Mouse (Mus musculus) limb, embryonic 11.5 days (tissue): Measurements from ENCODE around the gene Cer1. TPM values are rescaled to one million over a fixed set of nuclear protein-coding genes. Genes with fewer than 3 reads are reported as not detected.

ENCODE experiments used
- ATAC-seq: fragments of 200-750 bp; cut with Nextera tagmentation; 2 replicates; pipeline ENCODE4 v1.8.0; 2017; ENCODE audit warnings: low read depth; ENCODE audit not compliant: insufficient number of reproducible peaks, low FRiP score, low TSS enrichment
- DNase-seq: peaks from one replicate; pipeline ENCODE4 v3.0.0-alpha.2; 2015; ENCODE audit warnings: low spot score
- H3K27ac ChIP-seq: fragments of 300-500 bp; sonication (generic); replicated peaks from 2 replicates; pipeline ENCODE4 v1.5.1; 2014; ENCODE audit warnings: low read depth, mild to moderate bottlenecking, low read length
- H3K27me3 ChIP-seq: fragments of 300-500 bp; sonication (generic); 2 replicates; pipeline ENCODE4 v1.6.1; 2014; ENCODE audit warnings: mild to moderate bottlenecking, low read length, mixed read lengths; ENCODE audit not compliant: control insufficient read depth, insufficient read depth
- H3K36me3 ChIP-seq: fragments of 300-500 bp; sonication (generic); 2 replicates; pipeline ENCODE4 v1.6.1; 2014; ENCODE audit warnings: mild to moderate bottlenecking, low read length, moderate library complexity, mixed read lengths; ENCODE audit not compliant: control insufficient read depth, insufficient read depth
- H3K4me1 ChIP-seq: fragments of 300-500 bp; sonication (generic); 2 replicates; pipeline ENCODE4 v1.6.1; 2014; ENCODE audit warnings: low read length, mixed read lengths; ENCODE audit not compliant: control insufficient read depth, insufficient read depth
- H3K4me2 ChIP-seq: fragments of 300-500 bp; sonication (generic); 2 replicates; pipeline ENCODE4 v1.6.1; 2014; ENCODE audit warnings: low read depth, mild to moderate bottlenecking, moderate library complexity; ENCODE audit not compliant: severe bottlenecking
- H3K4me3 ChIP-seq: fragments of 300-500 bp; sonication (generic); 2 replicates; pipeline ENCODE4 v1.5.1; 2014; ENCODE audit warnings: low read depth, low read length
- H3K9ac ChIP-seq: fragments of 300-500 bp; sonication (generic); 2 replicates; pipeline ENCODE4 v1.6.1; 2014; ENCODE audit warnings: mild to moderate bottlenecking, low read length
- H3K9me3 ChIP-seq: fragments of 300-500 bp; sonication (generic); 2 replicates; pipeline ENCODE4 v1.6.1; 2016; ENCODE audit warnings: low read length; ENCODE audit not compliant: control insufficient read depth
- WGBS: fragments of 180-500 bp; shearing (Covaris S2); extraction: QIAGEN DNeasy Blood & Tissue Kit; methylation state at CpG from one replicate; pipeline ENCODE4 v1.1.7; 2014; 5-methylcytosine and 5-hydroxymethylcytosine counted together
- polyA plus RNA-seq: library from polyadenylated mRNA; unstranded; fragments of >200 nt; fragmentation: Nextera tagmentation; extraction: Ambion mirVana; gene quantifications from 2 replicates; pipeline ENCODE4 v1.2.1, GENCODE M21; 2014

Cer1 gene
- polyA plus RNA-seq, 1 experiment from 2014 or later, result 0.21 TPM

- Histone ChIP-seq H3K9ac (no peak overlapping the region), H3K4me2 (no peak overlapping the region), H3K4me1 (no peaks in the 10 kb centered on the region), H3K36me3 (no peaks in the 10 kb centered on the region), H3K9me3 (no peaks in the 10 kb centered on the region), H3K27ac (no peak overlapping the region), H3K4me3 (no peak overlapping the region), H3K27me3 (no peaks in the 10 kb centered on the region)
- no peak for ATAC-seq
- 72% methylated on average over 7 of the region's 7 CpGs for WGBS
- DNase-seq, result no peak
Measured at GRCm38 (mm10) chr4:82915576-82915975, 30.6 kb upstream of the Cer1 start.

DNA sequence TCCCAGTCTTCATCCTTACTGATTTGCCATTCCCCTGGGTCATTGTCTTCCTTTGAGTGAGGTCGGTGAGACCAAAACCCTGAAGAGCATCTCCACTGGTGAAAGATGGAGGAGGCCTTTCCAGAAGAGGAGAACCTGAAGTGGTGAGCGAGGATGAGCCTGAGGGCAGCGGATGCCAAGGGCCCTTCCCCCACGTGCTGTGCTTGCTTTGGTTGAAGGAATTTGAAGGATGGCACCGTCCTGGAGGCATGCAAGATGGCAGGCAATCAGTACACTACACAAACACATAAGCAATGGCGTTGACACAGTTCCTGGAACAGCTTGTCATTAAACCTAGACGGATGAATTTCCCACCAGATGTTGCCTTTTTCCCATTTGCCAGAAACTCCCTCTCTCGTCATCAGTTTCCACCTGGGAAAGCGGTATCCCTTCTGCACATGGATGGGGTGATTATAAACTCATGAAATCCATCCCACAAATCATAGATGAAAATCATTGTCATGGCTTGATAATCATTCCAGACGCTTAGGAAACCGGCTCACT lies 29.7 kb upstream of the Cer1 start:
- Histone ChIP-seq H3K4me2 (no peak overlapping the region), H3K4me1 (no peaks in the 10 kb centered on the region), H3K9ac (no peak overlapping the region), H3K9me3 (no peaks in the 10 kb centered on the region), H3K36me3 (no peaks in the 10 kb centered on the region), H3K4me3 (no peak overlapping the region), H3K27me3 (no peaks in the 10 kb centered on the region), H3K27ac (no peak overlapping the region)
- no peak for ATAC-seq
- DNase-seq, result no peak
- 77% methylated on average over 11 of the region's 11 CpGs for WGBS

- 64% methylated on average over 10 of the region's 10 CpGs for whole genome bisulfite sequencing
- H3K4me3 ChIP-seq, result no peak overlapping the region
- no peaks in the 10 kb centered on the region; the same call in 1 of the 2 replicates for H3K36me3 ChIP-seq
- no peak overlapping the region for H3K9ac ChIP-seq
- ATAC-seq (no peak), DNase-seq (no peak)
- H3K4me2 ChIP-seq, result no peak overlapping the region
- no peak overlapping the region for H3K27ac ChIP-seq
- no peaks in the 10 kb centered on the region for H3K27me3 ChIP-seq
- no peaks in the 10 kb centered on the region for H3K9me3 ChIP-seq
- H3K4me1 ChIP-seq, result peaks cover 8% of the 10 kb centered on the region
Measured at GRCm38 (mm10) chr4:82895227-82895626, 10.3 kb upstream of the Cer1 start.

DNA sequence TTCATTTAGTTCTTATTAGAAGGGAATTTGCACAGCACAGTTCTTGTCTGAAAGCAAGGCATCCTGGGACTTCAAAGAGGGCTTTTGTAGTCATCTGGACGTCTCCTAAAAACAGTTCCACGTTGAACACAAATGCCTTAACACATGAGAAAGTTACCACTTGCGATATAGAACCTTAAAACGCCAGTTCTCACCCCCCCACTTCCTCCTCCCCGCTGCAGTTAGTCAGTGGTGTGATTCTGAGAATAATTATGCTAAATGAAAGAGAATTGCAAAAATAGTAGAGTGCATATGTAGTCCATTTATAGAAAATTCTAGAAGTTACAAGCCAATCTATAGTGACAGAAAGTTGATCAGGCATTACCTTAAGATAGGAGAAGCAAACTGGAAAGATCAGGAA lies 7.3 kb upstream of the Cer1 start:
- no peak for DNase-seq
- Histone ChIP-seq H3K27ac (peak overlapping the region; percentile 79), H3K27me3 (no peaks in the 10 kb centered on the region), H3K4me2 (no peak overlapping the region), H3K4me3 (no peak overlapping the region), H3K9me3 (no peaks in the 10 kb centered on the region), H3K4me1 (peaks cover 12% of the 10 kb centered on the region), H3K36me3 (no peaks in the 10 kb centered on the region), H3K9ac (no peak overlapping the region)
- WGBS, result 64% methylated on average over 5 of the region's 5 CpGs
- no peak for ATAC-seq

DNA sequence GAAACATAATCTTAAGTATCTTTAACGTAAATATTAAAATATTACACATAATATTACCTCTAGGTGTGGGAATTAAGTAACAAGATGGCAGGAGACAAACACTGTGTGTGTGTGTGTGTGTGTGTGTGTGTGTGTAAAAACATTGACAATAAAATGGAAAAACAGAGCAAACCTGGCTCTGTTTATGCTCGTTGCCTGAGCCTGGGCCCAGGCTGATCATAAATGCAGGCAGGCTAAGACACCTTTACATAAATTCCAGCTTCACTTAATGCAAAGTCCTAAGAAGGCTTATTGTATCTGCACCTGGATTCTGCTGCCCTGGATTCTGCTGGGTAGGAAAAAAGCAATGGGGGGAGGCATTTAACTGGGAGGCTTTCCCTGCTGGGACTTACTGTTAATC lies 6.6 kb upstream of the Cer1 start:
- H3K27ac ChIP-seq, result peak overlapping the region; percentile 79

GRCm38 (mm10) chr4:82891049-82891448 lies 6.1 kb upstream of the Cer1 start:
- no peaks in the 10 kb centered on the region for H3K9me3 ChIP-seq
- H3K9ac ChIP-seq, result no peak overlapping the region; the same call in 1 of the 2 replicates
- H3K27ac ChIP-seq, result peak overlapping the region; percentile 87
- ATAC-seq, result peak; percentile 75
- H3K4me1 ChIP-seq, result peaks cover 14% of the 10 kb centered on the region
- WGBS, result 39% methylated on average over 7 of the region's 7 CpGs
- peak; percentile 67 for DNase-seq
- peak overlapping the region; percentile 12; the same call in 1 of the 2 replicates for H3K4me2 ChIP-seq
- H3K27me3 ChIP-seq, result no peaks in the 10 kb centered on the region
- no peaks in the 10 kb centered on the region for H3K36me3 ChIP-seq
- H3K4me3 ChIP-seq, result no peak overlapping the region

More for the DNA sequence above, 6.6 kb upstream of the Cer1 start:
- Histone ChIP-seq H3K9ac (no peak overlapping the region), H3K36me3 (no peaks in the 10 kb centered on the region), H3K4me3 (no peak overlapping the region), H3K4me1 (peaks cover 12% of the 10 kb centered on the region), H3K4me2 (no peak overlapping the region), H3K27me3 (no peaks in the 10 kb centered on the region), H3K9me3 (no peaks in the 10 kb centered on the region)
- ATAC-seq (peak; percentile 41; the same call in 1 of the 2 replicates), DNase-seq (no peak)
- 52% methylated on average over 2 of the region's 2 CpGs for WGBS

DNA sequence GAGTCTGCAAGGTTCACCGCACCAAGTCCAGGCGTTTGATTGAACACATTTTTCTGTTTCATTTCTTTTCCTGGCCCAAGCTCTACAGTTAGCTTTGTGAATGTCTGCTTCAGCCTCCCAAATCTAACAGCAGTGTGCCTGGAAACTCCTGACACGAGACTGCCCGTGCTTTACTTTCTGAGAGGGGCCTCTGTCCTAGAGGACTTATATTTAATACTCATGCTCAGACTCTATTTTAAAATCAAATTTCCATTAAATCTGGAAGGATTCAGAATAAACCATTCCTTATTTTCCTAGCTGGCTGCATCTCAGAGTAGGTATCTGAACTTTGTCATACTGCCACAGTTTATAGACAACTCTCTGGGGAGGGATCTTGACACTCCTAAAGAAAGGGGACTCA lies 5.6 kb upstream of the Cer1 start:
- no peaks in the 10 kb centered on the region for H3K27me3 ChIP-seq
- DNase-seq (no peak), ATAC-seq (peak; percentile 40; the same call in 1 of the 2 replicates)
- H3K36me3 ChIP-seq, result no peaks in the 10 kb centered on the region
- H3K9me3 ChIP-seq, result no peaks in the 10 kb centered on the region
- H3K4me1 ChIP-seq, result peaks cover 14% of the 10 kb centered on the region
- 0 out of 2 replicates have a peak overlapping the region, but pooled peaks have one; percentile 12 for H3K4me2 ChIP-seq
- H3K4me3 ChIP-seq, result no peak overlapping the region
- WGBS, result 78% methylated on average over 4 of the region's 4 CpGs
- H3K27ac ChIP-seq, result peak overlapping the region; percentile 87
- no peak overlapping the region for H3K9ac ChIP-seq

DNA sequence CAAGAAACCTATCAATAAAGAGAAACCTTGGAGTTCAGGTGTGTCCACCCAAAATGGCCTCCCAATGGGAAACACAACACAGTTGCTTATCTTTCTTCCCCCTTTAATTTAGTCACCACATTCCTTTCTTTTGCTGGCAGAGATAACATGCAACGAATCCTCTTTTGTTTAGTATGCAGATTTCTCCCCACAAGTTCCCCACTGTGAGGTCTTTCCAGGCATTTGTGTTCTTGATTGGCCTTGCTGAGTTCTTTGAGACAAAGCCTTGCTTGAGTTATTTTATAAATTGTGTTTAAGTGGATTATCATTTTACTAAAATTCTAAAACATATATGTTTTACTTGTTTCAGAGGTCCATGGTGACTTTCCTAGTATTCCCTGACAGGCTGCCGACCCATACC lies 1.2 kb upstream of the Cer1 start:
- Histone ChIP-seq H3K4me1 (peaks cover 7% of the 10 kb centered on the region; the same call in 1 of the 2 replicates), H3K36me3 (no peaks in the 10 kb centered on the region), H3K27ac (no peak overlapping the region), H3K9me3 (no peaks in the 10 kb centered on the region), H3K4me2 (no peak overlapping the region), H3K9ac (no peak overlapping the region), H3K27me3 (no peaks in the 10 kb centered on the region), H3K4me3 (no peak overlapping the region)
- WGBS, result 72% methylated on average over 2 of the region's 2 CpGs
- DNase-seq, result no peak
- no peak for ATAC-seq

GRCm38 (mm10) chr4:82885535-82885913 lies 576 bp upstream of the Cer1 start:
- Histone ChIP-seq H3K36me3 (no peaks in the 10 kb centered on the region), H3K27me3 (no peaks in the 10 kb centered on the region), H3K4me1 (peaks cover 7% of the 10 kb centered on the region; the same call in 1 of the 2 replicates), H3K4me3 (no peak overlapping the region), H3K27ac (no peak overlapping the region), H3K9me3 (no peaks in the 10 kb centered on the region), H3K4me2 (no peak overlapping the region), H3K9ac (no peak overlapping the region)
- ATAC-seq (no peak), DNase-seq (no peak)
- 41% methylated on average over 1 of the region's 1 CpGs for WGBS
